ENCODE assay signal across 33 mouse cellular contexts in the genomic region with DNA sequence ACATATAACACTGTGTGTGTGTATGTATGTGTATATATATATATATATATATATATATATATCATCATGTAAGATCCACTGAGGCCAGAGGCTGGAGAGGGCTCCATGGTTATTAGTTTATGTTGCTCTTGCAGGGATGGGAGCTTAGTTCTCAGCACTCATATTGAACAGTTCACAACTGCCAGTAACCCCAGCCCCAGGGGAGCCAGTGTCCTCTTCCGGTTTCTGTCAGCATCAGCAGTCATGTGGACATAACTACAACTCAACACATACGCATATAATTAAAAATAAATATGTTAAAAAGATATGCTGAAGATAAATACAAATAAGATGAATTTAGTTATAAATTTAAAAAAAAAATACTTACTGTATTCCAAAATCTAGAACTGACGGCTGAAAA.
"Had no signal": no experiment of that assay in that cellular context is flagged by ENCODE, and none has a peak within 500 bp of the region (broad histone marks: within the 10 kb centered on the region; RNA-seq: fewer than 3 reads in every experiment).

No protein-coding gene starts in this region.

- H3K27me3 ChIP-seq: heart, embryonic 13.5 days; heart, embryonic 15.5 days; hindbrain, embryonic 12.5 days; hindbrain, embryonic 13.5 days; hindbrain, embryonic 15.5 days; intestine, embryonic 15.5 days; kidney, embryonic 15.5 days had no signal

- H3K9me3 ChIP-seq: heart, embryonic 13.5 days; heart, embryonic 15.5 days; hindbrain, embryonic 10.5 days; hindbrain, embryonic 12.5 days; hindbrain, embryonic 13.5 days; hindbrain, embryonic 15.5 days; intestine, embryonic 15.5 days; kidney, embryonic 15.5 days had no signal

- H3K4me1 ChIP-seq: intestine, embryonic 15.5 days had no signal

- H3K27ac ChIP-seq: heart, embryonic 13.5 days; heart, embryonic 15.5 days; hindbrain, embryonic 10.5 days; hindbrain, embryonic 12.5 days; hindbrain, embryonic 13.5 days; hindbrain, embryonic 14.5 days; hindbrain, embryonic 15.5 days; hindbrain, postnatal 0 days; intestine, embryonic 15.5 days; kidney, embryonic 15.5 days; kidney, postnatal 0 days; layer of hippocampus, adult 2 months; left cerebral cortex, adult 2 months had no signal

- H3K4me2 ChIP-seq: heart, embryonic 13.5 days; heart, embryonic 15.5 days; hindbrain, embryonic 12.5 days; hindbrain, embryonic 13.5 days; hindbrain, embryonic 14.5 days; hindbrain, embryonic 15.5 days; intestine, embryonic 15.5 days; kidney, embryonic 15.5 days had no signal

- H3K9ac ChIP-seq: heart, embryonic 13.5 days; heart, embryonic 15.5 days; hindbrain, embryonic 12.5 days; hindbrain, embryonic 13.5 days; hindbrain, embryonic 14.5 days; hindbrain, embryonic 15.5 days; intestine, embryonic 15.5 days; kidney, embryonic 15.5 days had no signal

- H3K36me3 ChIP-seq: heart, embryonic 15.5 days; hindbrain, embryonic 13.5 days; hindbrain, embryonic 15.5 days; intestine, embryonic 15.5 days had no signal

- ATAC-seq: hindbrain, embryonic 16.5 days; hindbrain, postnatal 0 days; inflammation-experienced regulatory T-cells, adult 6 months; intestine, embryonic 15.5 days; intestine, embryonic 16.5 days; intestine, postnatal 0 days had no signal

- DNase-seq: heart, postnatal 10 days; heart, postnatal 14 days; heart, postnatal 36 days; heart, postnatal 4 days; kidney, adult 11 months; kidney, adult 18-20 months; kidney, adult 2 months; kidney, adult 8-10 months; kidney, adult 9 months; kidney, postnatal 10 days; kidney, postnatal 14 days; kidney, postnatal 25 days; kidney, postnatal 36 days; kidney, postnatal 4 days; layer of hippocampus, adult 9-11 months; layer of hippocampus, postnatal 36 days had no signal

- H3K4me3 ChIP-seq: heart, embryonic 13.5 days; heart, embryonic 15.5 days; hindbrain, embryonic 10.5 days; hindbrain, embryonic 12.5 days; hindbrain, embryonic 13.5 days; hindbrain, embryonic 15.5 days; intestine, embryonic 15.5 days; kidney, embryonic 15.5 days; layer of hippocampus, adult 2 months; left cerebral cortex, adult 2 months had no signal
